Mouse (Mus musculus) spleen, adult 2 months (tissue): ENCODE measurements around the gene Wnt10b.

ENCODE experiments used
- CTCF ChIP-seq: fragments of 200-500 bp; IDR thresholded peaks from 2 replicates; pipeline ENCODE4 v1.5.1; 2011; ENCODE audit warnings: mild to moderate bottlenecking, inconsistent platforms; ENCODE audit not compliant: insufficient read depth, insufficient read length, insufficient replicate concordance; ENCODE audit errors: extremely low read depth
- POLR2A ChIP-seq: fragments of 200-500 bp; IDR thresholded peaks from 2 replicates; pipeline ENCODE4 v1.6.1; 2011; ENCODE audit warnings: low read depth, low read length, inconsistent platforms

DNA sequence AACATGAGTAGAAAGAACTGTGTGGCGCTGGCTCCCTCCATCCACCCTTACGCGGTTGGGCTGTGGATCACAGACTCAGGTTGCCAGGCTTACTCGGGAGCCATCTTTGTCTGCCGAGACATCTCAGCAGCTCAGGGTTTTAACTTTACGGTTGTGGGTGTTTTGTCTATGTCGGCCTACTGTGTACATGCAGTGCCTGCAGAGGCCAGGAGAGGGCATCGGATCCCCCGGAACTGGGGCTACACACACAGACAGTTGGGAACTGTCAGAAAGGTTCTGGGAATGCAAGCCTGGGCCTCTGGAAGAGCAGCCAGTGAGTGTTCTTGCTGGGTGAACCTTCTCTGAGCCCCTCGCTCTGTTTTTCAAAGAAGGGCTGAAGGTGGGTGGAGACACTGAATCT, 43.5 kb upstream of the Wnt10b start:
- TF ChIP-seq CTCF (peak; percentile 30; the same call in 1 of the 2 replicates), POLR2A (no peak)
